Mouse (Mus musculus) E14TG2a.4 (cell line): ENCODE data around the gene 4921509C19Rik.

Source experiments
- CTCF ChIP-seq: conservative IDR thresholded peaks from 2 replicates; pipeline ENCODE4 v1.5.1; 2014; ENCODE audit warnings: low read length
- NANOG ChIP-seq: IDR thresholded peaks from 2 replicates; pipeline ENCODE4 v1.6.1; 2014; ENCODE audit warnings: borderline replicate concordance, low read length, mixed read lengths
- POU5F1 ChIP-seq: IDR thresholded peaks from 2 replicates; pipeline ENCODE4 v1.6.1; 2014; ENCODE audit warnings: low read length, borderline replicate concordance

DNA sequence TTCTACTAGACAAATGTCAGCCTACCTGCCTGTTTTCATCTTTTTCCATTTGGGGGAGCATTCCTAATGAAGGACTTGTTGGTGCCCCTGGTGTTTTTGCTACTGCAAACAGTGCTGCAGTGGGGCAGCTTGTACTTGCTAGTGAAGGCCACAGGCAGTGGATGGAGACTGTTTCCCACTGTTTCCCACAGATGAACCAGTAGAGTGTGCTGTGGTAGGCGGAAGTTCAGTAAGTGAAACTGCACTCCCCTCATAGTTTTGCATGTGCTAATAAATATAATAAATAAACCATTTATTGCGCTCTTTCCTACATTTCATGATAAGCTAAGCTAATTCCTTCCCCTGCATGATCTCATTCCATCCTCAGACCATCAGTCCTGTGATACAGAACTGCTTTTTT, 43.0 kb upstream of the 4921509C19Rik start:
- TF ChIP-seq CTCF (no peak), NANOG (no peak), POU5F1 (no peak)
